Mouse (Mus musculus) embryonic facial prominence, embryonic 15.5 days (tissue): ENCODE data around the gene Fam213a. TPM values are rescaled to one million over a fixed set of nuclear protein-coding genes. Genes with fewer than 3 reads are reported as not detected.

Experiments
- ATAC-seq: fragments of 200-750 bp; cut with Nextera tagmentation; 2 replicates; pipeline ENCODE4 v1.8.0; 2017; ENCODE audit warnings: low read depth, moderate TSS enrichment; ENCODE audit not compliant: insufficient number of reproducible peaks, low FRiP score, low TSS enrichment
- H3K27ac ChIP-seq: fragments of 300-500 bp; sonication (generic); replicated peaks from 2 replicates; pipeline ENCODE4 v1.5.1; 2015; ENCODE audit warnings: mild to moderate bottlenecking, inconsistent platforms
- H3K27me3 ChIP-seq: fragments of 300-500 bp; sonication (generic); 2 replicates; pipeline ENCODE4 v1.6.1; 2015; ENCODE audit warnings: inconsistent platforms
- H3K36me3 ChIP-seq: fragments of 300-500 bp; sonication (generic); 2 replicates; pipeline ENCODE4 v1.6.1; 2015; ENCODE audit warnings: mild to moderate bottlenecking, inconsistent platforms
- H3K4me1 ChIP-seq: fragments of 300-500 bp; sonication (generic); 2 replicates; pipeline ENCODE4 v1.6.1; 2015; ENCODE audit warnings: inconsistent platforms
- H3K4me2 ChIP-seq: fragments of 300-500 bp; sonication (generic); replicated peaks from 2 replicates; pipeline ENCODE4 v1.6.1; 2015; ENCODE audit warnings: mild to moderate bottlenecking, inconsistent platforms
- H3K4me3 ChIP-seq: fragments of 300-500 bp; sonication (generic); replicated peaks from 2 replicates; pipeline ENCODE4 v1.5.1; 2015; ENCODE audit warnings: mild to moderate bottlenecking, inconsistent platforms
- H3K9ac ChIP-seq: fragments of 300-500 bp; sonication (generic); 2 replicates; pipeline ENCODE4 v1.6.1; 2015; ENCODE audit warnings: inconsistent platforms
- H3K9me3 ChIP-seq: fragments of 300-500 bp; sonication (generic); replicated peaks from 2 replicates; pipeline ENCODE4 v1.6.1; 2016; ENCODE audit warnings: inconsistent platforms
- WGBS: fragments of 180-500 bp; shearing (Covaris S2); methylation state at CpG from one replicate; pipeline ENCODE4 v1.1.7; 2015; 5-methylcytosine and 5-hydroxymethylcytosine counted together
- polyA plus RNA-seq: library from polyadenylated mRNA; unstranded; fragments of >200 nt; fragmentation: Nextera tagmentation; extraction: Ambion mirVana; gene quantifications from 2 replicates; pipeline ENCODE4 v1.2.1, GENCODE M21; 2015

Gene Fam213a
- polyA plus RNA-seq, 1 experiment from 2014 or later: 89.0 TPM

- H3K27ac ChIP-seq: peak overlapping the region; percentile 66; the same call in 1 of the 2 replicates
- H3K27me3 ChIP-seq: no peaks in the 10 kb centered on the region
- H3K4me3 ChIP-seq: no peak overlapping the region
- H3K4me2 ChIP-seq: no peak overlapping the region
- ATAC-seq: no peak
- H3K36me3 ChIP-seq: no peaks in the 10 kb centered on the region
- H3K4me1 ChIP-seq: peaks cover 87% of the 10 kb centered on the region
- no peak overlapping the region for H3K9ac ChIP-seq
- H3K9me3 ChIP-seq: no peaks in the 10 kb centered on the region
- 15% methylated on average over 4 of the region's 4 CpGs for WGBS
Observed at GRCm38 (mm10) chr14:40960237-40960636, 53.4 kb downstream of the Fam213a start.

- Histone ChIP-seq H3K27me3 (no peaks in the 10 kb centered on the region), H3K27ac (peak overlapping the region; percentile 85), H3K36me3 (no peaks in the 10 kb centered on the region), H3K9ac (no peak overlapping the region), H3K9me3 (no peaks in the 10 kb centered on the region), H3K4me1 (peaks cover 87% of the 10 kb centered on the region), H3K4me2 (no peak overlapping the region), H3K4me3 (no peak overlapping the region)
- WGBS: 41% methylated on average over 3 of the region's 3 CpGs
- no peak for ATAC-seq
Observed at GRCm38 (mm10) chr14:40959586-40959985, 54.0 kb downstream of the Fam213a start.

GRCm38 (mm10) chr14:40958986-40959381 lies 54.6 kb downstream of the Fam213a start:
- Histone ChIP-seq H3K4me2 (no peak overlapping the region; the same call in 1 of the 2 replicates), H3K27ac (peak overlapping the region; percentile 85), H3K4me3 (no peak overlapping the region), H3K27me3 (no peaks in the 10 kb centered on the region), H3K4me1 (peaks cover 88% of the 10 kb centered on the region), H3K9ac (no peak overlapping the region), H3K36me3 (no peaks in the 10 kb centered on the region), H3K9me3 (no peaks in the 10 kb centered on the region)
- no peak for ATAC-seq
- WGBS: 38% methylated on average over 2 of the region's 2 CpGs

- Histone ChIP-seq H3K9me3 (no peaks in the 10 kb centered on the region), H3K4me2 (peak overlapping the region; percentile 27), H3K27ac (peak overlapping the region; percentile 85), H3K4me1 (peaks cover 88% of the 10 kb centered on the region), H3K27me3 (no peaks in the 10 kb centered on the region), H3K36me3 (no peaks in the 10 kb centered on the region), H3K4me3 (no peak overlapping the region), H3K9ac (no peak overlapping the region)
- WGBS: 24% methylated on average over 4 of the region's 4 CpGs
- no peak for ATAC-seq
Observed at GRCm38 (mm10) chr14:40958083-40958985, 55.3 kb downstream of the Fam213a start.

- H3K27ac ChIP-seq: peak overlapping the region; percentile 85
- H3K4me3 ChIP-seq: no peak overlapping the region
- no peaks in the 10 kb centered on the region for H3K27me3 ChIP-seq
- H3K4me2 ChIP-seq: peak overlapping the region; percentile 27
- no peaks in the 10 kb centered on the region for H3K36me3 ChIP-seq
- H3K9me3 ChIP-seq: no peaks in the 10 kb centered on the region
- 43% methylated on average over 3 of the region's 3 CpGs for WGBS
- H3K4me1 ChIP-seq: peaks cover 88% of the 10 kb centered on the region
- H3K9ac ChIP-seq: no peak overlapping the region
- no peak for ATAC-seq
Observed at GRCm38 (mm10) chr14:40957607-40958006, 56.0 kb downstream of the Fam213a start.

- Histone ChIP-seq H3K9me3 (no peaks in the 10 kb centered on the region), H3K36me3 (no peaks in the 10 kb centered on the region), H3K9ac (no peak overlapping the region), H3K27me3 (no peaks in the 10 kb centered on the region), H3K4me2 (peak overlapping the region; percentile 39), H3K4me3 (no peak overlapping the region), H3K4me1 (peaks cover 82% of the 10 kb centered on the region), H3K27ac (peak overlapping the region; percentile 91)
- WGBS: 23% methylated on average over 13 of the region's 13 CpGs
- peak; percentile 76 for ATAC-seq
Observed at GRCm38 (mm10) chr14:40956252-40957146, 57.1 kb downstream of the Fam213a start.

- Histone ChIP-seq H3K4me3 (no peak overlapping the region), H3K9ac (no peak overlapping the region), H3K27ac (peak overlapping the region; percentile 91), H3K36me3 (no peaks in the 10 kb centered on the region), H3K9me3 (no peaks in the 10 kb centered on the region), H3K4me2 (peak overlapping the region; percentile 39), H3K27me3 (no peaks in the 10 kb centered on the region), H3K4me1 (peaks cover 89% of the 10 kb centered on the region)
- peak; percentile 17 for ATAC-seq
- WGBS: 7% methylated on average over 10 of the region's 10 CpGs
Observed at GRCm38 (mm10) chr14:40955596-40956251, 57.9 kb downstream of the Fam213a start.

GRCm38 (mm10) chr14:40955146-40955545 lies 58.4 kb downstream of the Fam213a start:
- Histone ChIP-seq H3K4me3 (no peak overlapping the region), H3K27ac (peak overlapping the region; percentile 91), H3K36me3 (no peaks in the 10 kb centered on the region), H3K9me3 (no peaks in the 10 kb centered on the region), H3K27me3 (no peaks in the 10 kb centered on the region), H3K9ac (no peak overlapping the region), H3K4me1 (peaks cover 90% of the 10 kb centered on the region), H3K4me2 (no peak overlapping the region)
- ATAC-seq: no peak
- WGBS: 82% methylated on average over 1 of the region's 1 CpGs

- Histone ChIP-seq H3K9ac (no peak overlapping the region), H3K4me1 (peaks cover 89% of the 10 kb centered on the region), H3K9me3 (no peaks in the 10 kb centered on the region), H3K27ac (no peak overlapping the region), H3K27me3 (no peaks in the 10 kb centered on the region), H3K4me2 (no peak overlapping the region), H3K4me3 (no peak overlapping the region), H3K36me3 (no peaks in the 10 kb centered on the region)
- WGBS: 55% methylated on average over 5 of the region's 5 CpGs
- no peak for ATAC-seq
Observed at GRCm38 (mm10) chr14:40953381-40953780, 60.2 kb downstream of the Fam213a start.

GRCm38 (mm10) chr14:40952715-40953114 lies 60.9 kb downstream of the Fam213a start:
- H3K27me3 ChIP-seq: no peaks in the 10 kb centered on the region
- WGBS: 24% methylated on average over 2 of the region's 2 CpGs
- no peak overlapping the region for H3K9ac ChIP-seq
- no peak overlapping the region for H3K4me2 ChIP-seq
- no peak for ATAC-seq
- no peaks in the 10 kb centered on the region for H3K9me3 ChIP-seq
- H3K27ac ChIP-seq: no peak overlapping the region
- H3K36me3 ChIP-seq: no peaks in the 10 kb centered on the region
- H3K4me1 ChIP-seq: peaks cover 89% of the 10 kb centered on the region
- no peak overlapping the region for H3K4me3 ChIP-seq

- no peak for ATAC-seq
- Histone ChIP-seq H3K9me3 (no peaks in the 10 kb centered on the region), H3K9ac (no peak overlapping the region), H3K4me2 (no peak overlapping the region), H3K4me3 (no peak overlapping the region), H3K27ac (no peak overlapping the region), H3K27me3 (no peaks in the 10 kb centered on the region), H3K4me1 (peaks cover 90% of the 10 kb centered on the region), H3K36me3 (no peaks in the 10 kb centered on the region)
- WGBS: 70% methylated on average over 3 of the region's 3 CpGs
Observed at GRCm38 (mm10) chr14:40952301-40952700, 61.3 kb downstream of the Fam213a start.
